ENCODE assay signal across 9 mouse cellular contexts in the genomic region with DNA sequence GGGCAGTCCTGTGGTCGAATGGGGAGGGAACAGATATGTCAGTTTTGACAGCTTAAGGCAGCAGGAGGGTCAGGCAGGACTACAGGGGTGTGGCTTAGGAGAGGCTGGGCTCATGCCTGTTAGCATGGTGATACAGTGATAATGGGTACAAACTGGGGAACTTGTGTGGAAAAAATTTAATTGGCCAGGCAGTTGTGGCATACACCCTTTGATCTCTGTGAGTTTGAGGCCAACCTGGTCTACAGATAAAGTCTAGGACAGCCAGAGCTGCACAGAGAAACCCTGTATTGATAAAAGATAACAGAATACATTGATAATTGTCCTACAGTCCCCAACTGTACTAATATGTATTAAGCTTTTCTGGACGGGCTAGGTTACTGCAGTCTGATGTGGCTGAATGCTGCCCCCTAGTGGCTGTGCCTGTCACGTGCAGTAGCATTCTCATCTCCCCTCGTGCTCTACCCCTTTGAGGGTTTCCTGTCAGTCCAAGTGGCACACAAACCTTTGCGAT. TPM values are rescaled to one million over a fixed set of nuclear protein-coding genes. Genes with fewer than 3 reads are reported as not detected.
DNase-seq lines count a peak whose midpoint lies in the region; ATAC-seq and TF ChIP-seq lines count a peak whose summit lies in the region.
"Had no signal": no experiment of that assay in that cellular context is flagged by ENCODE, and none has a peak within 500 bp of the region (broad histone marks: within the 10 kb centered on the region; RNA-seq: fewer than 3 reads in every experiment).

No protein-coding gene starts in this region.

- 7% methylated on average over 5 of the region's 5 CpGs for WGBS in heart, adult 2 months
- WGBS in heart, embryonic 10.5 days, result 12% methylated on average over 5 of the region's 5 CpGs
- WGBS in hindbrain, embryonic 14.5 days, result 22% methylated on average over 5 of the region's 5 CpGs
- WGBS in midbrain, embryonic 11.5 days, result 25% methylated on average over 5 of the region's 5 CpGs
- 7% methylated on average over 5 of the region's 5 CpGs for WGBS in stomach, embryonic 14.5 days

- no peak overlapping the region for H3K4me2 ChIP-seq in hindbrain, embryonic 14.5 days (replicated peaks)
- no peak overlapping the region for H3K4me2 ChIP-seq in midbrain, embryonic 11.5 days
- H3K4me2 ChIP-seq in stomach, embryonic 14.5 days (replicated peaks; ENCODE audit: low read depth, low read length), result no peak overlapping the region
- H3K4me2 ChIP-seq: embryonic facial prominence, embryonic 15.5 days had no signal

- peak; percentile 96 for TF ChIP-seq CTCF in heart, adult 2 months (IDR thresholded peaks at IDR 0.05)
- TF ChIP-seq CTCF in cortical plate, adult 2 months (IDR thresholded peaks at IDR 0.05; ENCODE audit: extremely low read depth, insufficient read depth, low read length), result peak; percentile 86

- TF ChIP-seq EP300 in heart, adult 2 months (IDR thresholded peaks at IDR 0.05; ENCODE audit: insufficient read depth, low read depth, low read length), result peak; percentile 89

- H3K36me3 ChIP-seq in heart, adult 2 months (ENCODE audit: control insufficient read depth, insufficient read depth, low read length), result no peaks in the 10 kb centered on the region
- H3K36me3 ChIP-seq in heart, embryonic 10.5 days, result no peaks in the 10 kb centered on the region
- no peaks in the 10 kb centered on the region for H3K36me3 ChIP-seq in hindbrain, embryonic 14.5 days (replicated peaks; ENCODE audit: control insufficient read depth, insufficient read depth)
- no peaks in the 10 kb centered on the region for H3K36me3 ChIP-seq in midbrain, embryonic 11.5 days (ENCODE audit: control insufficient read depth, insufficient read depth, low read length)
- no peaks in the 10 kb centered on the region for H3K36me3 ChIP-seq in stomach, embryonic 14.5 days (ENCODE audit: control insufficient read depth, insufficient read depth, low read length)
- H3K36me3 ChIP-seq: embryonic facial prominence, embryonic 15.5 days had no signal

- no peaks in the 10 kb centered on the region for H3K9me3 ChIP-seq in heart, embryonic 10.5 days
- H3K9me3 ChIP-seq in hindbrain, embryonic 14.5 days (ENCODE audit: control insufficient read depth, low read length), result no peaks in the 10 kb centered on the region
- H3K9me3 ChIP-seq in midbrain, embryonic 11.5 days (ENCODE audit: control insufficient read depth, low read length), result no peaks in the 10 kb centered on the region
- H3K9me3 ChIP-seq in stomach, embryonic 14.5 days (ENCODE audit: control insufficient read depth, low read depth, low read length), result no peaks in the 10 kb centered on the region
- H3K9me3 ChIP-seq: embryonic facial prominence, embryonic 15.5 days had no signal

- no peak for ATAC-seq in hindbrain, embryonic 14.5 days (ENCODE audit: low FRiP score)
- no peak for ATAC-seq in midbrain, embryonic 11.5 days (ENCODE audit: low FRiP score)
- ATAC-seq in stomach, embryonic 14.5 days (ENCODE audit: insufficient number of reproducible peaks, insufficient read depth, low FRiP score, low read depth), result peak; percentile 64; the same call in 1 of the 2 replicates

- no peak overlapping the region for H3K9ac ChIP-seq in heart, adult 2 months (ENCODE audit: low read depth, low read length)
- no peak overlapping the region for H3K9ac ChIP-seq in hindbrain, embryonic 14.5 days
- H3K9ac ChIP-seq in midbrain, embryonic 11.5 days (ENCODE audit: low read length), result no peak overlapping the region
- H3K9ac ChIP-seq in stomach, embryonic 14.5 days (replicated peaks; ENCODE audit: low read depth, low read length), result no peak overlapping the region
- H3K9ac ChIP-seq: embryonic facial prominence, embryonic 15.5 days had no signal

- no peaks in the 10 kb centered on the region for H3K79me2 ChIP-seq in heart, adult 2 months (replicated peaks; ENCODE audit: control insufficient read depth, insufficient read depth, low read length)

- peak; percentile 54 to 73 for DNase-seq in heart, adult 2 months
- DNase-seq in heart, embryonic 10.5 days (ENCODE audit: low spot score), result no peak
- peak; percentile 40 for DNase-seq in Muller cell, postnatal 12 days (ENCODE audit: inconsistent ontology term)
- DNase-seq in hindbrain, embryonic 14.5 days (ENCODE audit: low spot score), result peak; percentile 69
- DNase-seq in left cerebral cortex, postnatal 14 days (ENCODE audit: low spot score in 2 of 2), result peak; percentile 68 to 71
- DNase-seq in midbrain, embryonic 11.5 days (ENCODE audit: low spot score, missing footprints), result peak; percentile 92

- H3K4me3 ChIP-seq in heart, adult 2 months, result no peak overlapping the region
- H3K4me3 ChIP-seq in heart, embryonic 10.5 days, result no peak overlapping the region
- no peak overlapping the region for H3K4me3 ChIP-seq in cortical plate, adult 2 months (ENCODE audit: insufficient read depth, low read length)
- H3K4me3 ChIP-seq in hindbrain, embryonic 14.5 days (replicated peaks; ENCODE audit: low read length), result no peak overlapping the region
- H3K4me3 ChIP-seq in midbrain, embryonic 11.5 days (ENCODE audit: low read depth, low read length), result no peak overlapping the region
- H3K4me3 ChIP-seq in stomach, embryonic 14.5 days (ENCODE audit: low read depth, low read length), result no peak overlapping the region
- H3K4me3 ChIP-seq: embryonic facial prominence, embryonic 15.5 days had no signal

- no peak overlapping the region for H3K27ac ChIP-seq in heart, adult 2 months
- H3K27ac ChIP-seq in heart, embryonic 10.5 days, result no peak overlapping the region
- no peak overlapping the region for H3K27ac ChIP-seq in cortical plate, adult 2 months (ENCODE audit: insufficient read depth, low read length)
- no peak overlapping the region for H3K27ac ChIP-seq in hindbrain, embryonic 14.5 days
- no peak overlapping the region for H3K27ac ChIP-seq in midbrain, embryonic 11.5 days (ENCODE audit: low read depth, low read length)
- no peak overlapping the region for H3K27ac ChIP-seq in stomach, embryonic 14.5 days (ENCODE audit: low read length)
- H3K27ac ChIP-seq: embryonic facial prominence, embryonic 15.5 days had no signal

- H3K4me1 ChIP-seq in heart, adult 2 months (ENCODE audit: control insufficient read depth, insufficient read depth, low read length), result no peaks in the 10 kb centered on the region
- peaks cover 19% of the 10 kb centered on the region for H3K4me1 ChIP-seq in heart, embryonic 10.5 days
- H3K4me1 ChIP-seq in cortical plate, adult 2 months (ENCODE audit: control insufficient read depth, insufficient read depth, low read length), result no peaks in the 10 kb centered on the region
- no peaks in the 10 kb centered on the region for H3K4me1 ChIP-seq in hindbrain, embryonic 14.5 days (replicated peaks; ENCODE audit: control insufficient read depth, insufficient read depth, low read length)
- no peaks in the 10 kb centered on the region for H3K4me1 ChIP-seq in midbrain, embryonic 11.5 days (ENCODE audit: control insufficient read depth, insufficient read depth, low read length)
- H3K4me1 ChIP-seq in stomach, embryonic 14.5 days (ENCODE audit: control insufficient read depth, insufficient read depth, low read length), result no peaks in the 10 kb centered on the region

- TF ChIP-seq POLR2A in heart, adult 2 months (IDR thresholded peaks at IDR 0.05; ENCODE audit: insufficient read depth, low read depth, low read length), result no peak
- no peak for TF ChIP-seq POLR2A in cortical plate, adult 2 months (IDR thresholded peaks at IDR 0.05; ENCODE audit: extremely low read depth, insufficient read depth, low read length)

- intact Hi-C loops in heart, adult 2 months (cut with DNase I), result loop anchor here (1.0 kb wide), 1 partner anchor 132 kb away; no protein-coding TSS in a partner anchor
- intact Hi-C loops in left cerebral cortex, postnatal 14 days (cut with DNase I), result loop anchor here (5.0 kb wide), 1 partner anchor 117 kb away; no protein-coding TSS in a partner anchor

- H3K27me3 ChIP-seq in heart, adult 2 months (ENCODE audit: control insufficient read depth, insufficient read depth, low read length), result no peaks in the 10 kb centered on the region
- peaks cover 10% of the 10 kb centered on the region; the same call in 1 of the 2 replicates for H3K27me3 ChIP-seq in heart, embryonic 10.5 days (ENCODE audit: insufficient read depth, poor library complexity, severe bottlenecking)
- H3K27me3 ChIP-seq in hindbrain, embryonic 14.5 days (ENCODE audit: control insufficient read depth, insufficient read depth, low read length), result no peaks in the 10 kb centered on the region
- no peaks in the 10 kb centered on the region for H3K27me3 ChIP-seq in midbrain, embryonic 11.5 days (ENCODE audit: control insufficient read depth, insufficient read depth, low read length)
- H3K27me3 ChIP-seq in stomach, embryonic 14.5 days (ENCODE audit: control insufficient read depth, insufficient read depth, low read length), result no peaks in the 10 kb centered on the region
- H3K27me3 ChIP-seq: embryonic facial prominence, embryonic 15.5 days had no signal

RNA-seq across cellular contexts. Expression of gene Tmprss9, which starts 8.5 kb away (rescaled TPM):
- not detected for total RNA-seq in heart, adult 2 months (2021)
- 0.02 TPM in 1 of 2 replicates, not detected in the other for polyA plus RNA-seq in heart, adult 2 months (2012; rRNA removed)
- not detected in 2 replicates for polyA plus RNA-seq in heart, embryonic 10.5 days (2016; fragmentation: Nextera tagmentation; extraction: Ambion mirVana)
- 0.21 and 0.40 TPM in 2 replicates for polyA plus RNA-seq in cortical plate, adult 2 months (2012; rRNA removed)
- polyA plus RNA-seq in hindbrain, embryonic 14.5 days (2014; fragmentation: Nextera tagmentation; extraction: Ambion mirVana), result 0.09 and 0.17 TPM in 2 replicates
- under 1 TPM; 0.13 to 0.18 TPM for total RNA-seq in left cerebral cortex, postnatal 14 days (2021)
- polyA plus RNA-seq in midbrain, embryonic 11.5 days (2014; fragmentation: Nextera tagmentation; extraction: Ambion mirVana), result not detected in 2 replicates
- 0.07 TPM in 1 of 2 replicates, not detected in the other for polyA plus RNA-seq in stomach, embryonic 14.5 days (2014; fragmentation: Nextera tagmentation; extraction: Ambion mirVana)

RNA-seq across cellular contexts. Expression of gene Timm13, which starts 20.6 kb away (rescaled TPM):
- total RNA-seq in heart, adult 2 months (2021), result 100 to 1,000 TPM; 126 to 133 TPM
- 151 and 188 TPM in 2 replicates for polyA plus RNA-seq in heart, adult 2 months (2012; rRNA removed)
- polyA plus RNA-seq in heart, embryonic 10.5 days (2016; fragmentation: Nextera tagmentation; extraction: Ambion mirVana), result 348 and 363 TPM in 2 replicates
- polyA plus RNA-seq in cortical plate, adult 2 months (2012; rRNA removed), result 207 and 219 TPM in 2 replicates
- 311 and 351 TPM in 2 replicates for polyA plus RNA-seq in hindbrain, embryonic 14.5 days (2014; fragmentation: Nextera tagmentation; extraction: Ambion mirVana)
- 100 to 1,000 TPM; 145 to 157 TPM for total RNA-seq in left cerebral cortex, postnatal 14 days (2021)
- 321 and 347 TPM in 2 replicates for polyA plus RNA-seq in midbrain, embryonic 11.5 days (2014; fragmentation: Nextera tagmentation; extraction: Ambion mirVana)
- 340 and 345 TPM in 2 replicates for polyA plus RNA-seq in stomach, embryonic 14.5 days (2014; fragmentation: Nextera tagmentation; extraction: Ambion mirVana)

RNA-seq across cellular contexts. Expression of gene Sppl2b, which starts 25.1 kb away (rescaled TPM):
- total RNA-seq in heart, adult 2 months (2021), result 10 to 100 TPM; 15.4 to 16.8 TPM
- 51.4 and 74.2 TPM in 2 replicates for polyA plus RNA-seq in heart, adult 2 months (2012; rRNA removed)
- polyA plus RNA-seq in heart, embryonic 10.5 days (2016; fragmentation: Nextera tagmentation; extraction: Ambion mirVana), result 32.1 and 34.6 TPM in 2 replicates
- 94.2 and 96.5 TPM in 2 replicates for polyA plus RNA-seq in cortical plate, adult 2 months (2012; rRNA removed)
- polyA plus RNA-seq in hindbrain, embryonic 14.5 days (2014; fragmentation: Nextera tagmentation; extraction: Ambion mirVana), result 69.3 and 70.3 TPM in 2 replicates
- total RNA-seq in left cerebral cortex, postnatal 14 days (2021), result 10 to 100 TPM; 81.8 to 89.3 TPM
- 19.7 and 24.0 TPM in 2 replicates for polyA plus RNA-seq in midbrain, embryonic 11.5 days (2014; fragmentation: Nextera tagmentation; extraction: Ambion mirVana)
- 31.9 and 33.0 TPM in 2 replicates for polyA plus RNA-seq in stomach, embryonic 14.5 days (2014; fragmentation: Nextera tagmentation; extraction: Ambion mirVana)

RNA-seq across cellular contexts. Expression of gene Lsm7, which starts 25.2 kb away (rescaled TPM):
- 10 to 100 TPM; 19.4 to 23.2 TPM for total RNA-seq in heart, adult 2 months (2021)
- polyA plus RNA-seq in heart, adult 2 months (2012; rRNA removed), result 74.9 and 79.9 TPM in 2 replicates
- polyA plus RNA-seq in heart, embryonic 10.5 days (2016; fragmentation: Nextera tagmentation; extraction: Ambion mirVana), result 200 and 266 TPM in 2 replicates
- polyA plus RNA-seq in cortical plate, adult 2 months (2012; rRNA removed), result 223 and 238 TPM in 2 replicates
- 241 and 287 TPM in 2 replicates for polyA plus RNA-seq in hindbrain, embryonic 14.5 days (2014; fragmentation: Nextera tagmentation; extraction: Ambion mirVana)
- 10 to 100 TPM; 46.4 to 52.7 TPM for total RNA-seq in left cerebral cortex, postnatal 14 days (2021)
- 248 and 290 TPM in 2 replicates for polyA plus RNA-seq in midbrain, embryonic 11.5 days (2014; fragmentation: Nextera tagmentation; extraction: Ambion mirVana)
- 321 and 361 TPM in 2 replicates for polyA plus RNA-seq in stomach, embryonic 14.5 days (2014; fragmentation: Nextera tagmentation; extraction: Ambion mirVana)

RNA-seq across cellular contexts. Expression of gene Lingo3, which starts 36.3 kb away (rescaled TPM):
- total RNA-seq in heart, adult 2 months (2021), result 10 to 100 TPM; 10.7 to 15.8 TPM
- 12.0 and 15.1 TPM in 2 replicates for polyA plus RNA-seq in heart, adult 2 months (2012; rRNA removed)
- polyA plus RNA-seq in heart, embryonic 10.5 days (2016; fragmentation: Nextera tagmentation; extraction: Ambion mirVana), result 0.14 and 0.43 TPM in 2 replicates
- 24.8 and 29.4 TPM in 2 replicates for polyA plus RNA-seq in cortical plate, adult 2 months (2012; rRNA removed)
- 9.9 and 14.3 TPM in 2 replicates for polyA plus RNA-seq in hindbrain, embryonic 14.5 days (2014; fragmentation: Nextera tagmentation; extraction: Ambion mirVana)
- total RNA-seq in left cerebral cortex, postnatal 14 days (2021), result 10 to 100 TPM; 30.0 to 33.0 TPM
- 0.23 and 0.55 TPM in 2 replicates for polyA plus RNA-seq in midbrain, embryonic 11.5 days (2014; fragmentation: Nextera tagmentation; extraction: Ambion mirVana)
- polyA plus RNA-seq in stomach, embryonic 14.5 days (2014; fragmentation: Nextera tagmentation; extraction: Ambion mirVana), result 0.07 and 0.23 TPM in 2 replicates
